Mouse (Mus musculus) bone marrow macrophage, adult 2 months (primary cell): ENCODE data around the gene Oscp1. TPM values are rescaled to one million over a fixed set of nuclear protein-coding genes. Genes with fewer than 3 reads are reported as not detected.

Experiments used
- H3K27ac ChIP-seq: 2 replicates; pipeline ENCODE4 v1.5.1; 2012; ENCODE audit warnings: low read depth, low read length; ENCODE audit not compliant: insufficient read depth
- H3K4me1 ChIP-seq: 2 replicates; pipeline ENCODE4 v1.6.1; 2012; ENCODE audit warnings: low read length; ENCODE audit not compliant: control insufficient read depth, insufficient read depth
- H3K4me3 ChIP-seq: 2 replicates; pipeline ENCODE4 v1.5.1; 2012; ENCODE audit warnings: mild to moderate bottlenecking, low read length, moderate library complexity; ENCODE audit not compliant: insufficient read depth
- CTCF ChIP-seq: IDR thresholded peaks from 2 replicates; pipeline ENCODE4 v1.5.1; 2012; ENCODE audit warnings: low read depth, mild to moderate bottlenecking, low read length, moderate library complexity
- POLR2A ChIP-seq: IDR thresholded peaks from 2 replicates; pipeline ENCODE4 v1.6.1; 2012; ENCODE audit warnings: mild to moderate bottlenecking, low read depth, low read length, borderline replicate concordance
- polyA plus RNA-seq: library from polyadenylated mRNA; stranded (reverse); fragments of >200 nt; gene quantifications from 2 replicates; pipeline ENCODE4 v1.2.4, GENCODE M21; 2012; ENCODE audit not compliant: missing spikeins, insufficient read depth, insufficient read length

The Oscp1 gene
- polyA plus RNA-seq, 1 experiment = 3.7 TPM

GRCm38 (mm10) chr4:126097711-126098253 lies 39.4 kb downstream of the Oscp1 start:
- Histone ChIP-seq H3K4me3 (no peak overlapping the region), H3K27ac (no peak overlapping the region), H3K4me1 (peaks cover 32% of the 10 kb centered on the region)
- TF ChIP-seq POLR2A = no peak
- TF ChIP-seq CTCF = no peak

GRCm38 (mm10) chr4:126099365-126099764 lies 41.0 kb downstream of the Oscp1 start:
- Histone ChIP-seq H3K4me3 (no peak overlapping the region), H3K4me1 (peaks cover 34% of the 10 kb centered on the region), H3K27ac (no peak overlapping the region)
- TF ChIP-seq CTCF (no peak), POLR2A (no peak)

- Histone ChIP-seq H3K4me3 (no peak overlapping the region), H3K27ac (no peak overlapping the region), H3K4me1 (peaks cover 41% of the 10 kb centered on the region)
- TF ChIP-seq POLR2A = no peak
Observed at GRCm38 (mm10) chr4:126100764-126101163, 42.4 kb downstream of the Oscp1 start.

- H3K4me1 ChIP-seq = peaks cover 41% of the 10 kb centered on the region
- peak overlapping the region; percentile 89 for H3K27ac ChIP-seq
- peak overlapping the region; percentile 52 for H3K4me3 ChIP-seq
- no peak for TF ChIP-seq POLR2A
- no peak for TF ChIP-seq CTCF
Observed at GRCm38 (mm10) chr4:126102061-126102841, 43.9 kb downstream of the Oscp1 start.

GRCm38 (mm10) chr4:126103057-126103581 lies 44.8 kb downstream of the Oscp1 start:
- peak overlapping the region; percentile 89 for H3K27ac ChIP-seq
- peaks cover 39% of the 10 kb centered on the region for H3K4me1 ChIP-seq
- no peak for TF ChIP-seq CTCF
- no peak for TF ChIP-seq POLR2A

GRCm38 (mm10) chr4:126103590-126104068 lies 45.3 kb downstream of the Oscp1 start, which contains the start of gene Stk40:
Stk40 (plus strand) TSS chr4:126103957.
- H3K4me3 ChIP-seq = peak within 1 kb of the TSS; percentile 66
- H3K27ac ChIP-seq = peak within 1 kb of the TSS; percentile 89
- TF ChIP-seq CTCF (no peak), POLR2A (no peak; the same call in 1 of the 2 replicates)
- H3K4me1 ChIP-seq = peaks cover 44% of the 10 kb centered on the region

More at GRCm38 (mm10) chr4:126103057-126103581, 44.8 kb downstream of the Oscp1 start:
- peak overlapping the region; percentile 60 for H3K4me3 ChIP-seq

GRCm38 (mm10) chr4:126104261-126105075 lies 46.1 kb downstream of the Oscp1 start:
- Histone ChIP-seq H3K27ac (no peak overlapping the region), H3K4me3 (peak overlapping the region; percentile 66), H3K4me1 (peaks cover 53% of the 10 kb centered on the region)
- TF ChIP-seq CTCF (no peak), POLR2A (no peak)

- TF ChIP-seq CTCF (no peak), POLR2A (no peak)
- no peak overlapping the region for H3K27ac ChIP-seq
- H3K4me3 ChIP-seq = no peak overlapping the region
Observed at GRCm38 (mm10) chr4:126105131-126105783, 46.9 kb downstream of the Oscp1 start.

GRCm38 (mm10) chr4:126108061-126108740 lies 49.8 kb downstream of the Oscp1 start:
- Histone ChIP-seq H3K4me3 (no peak overlapping the region), H3K4me1 (peaks cover 51% of the 10 kb centered on the region), H3K27ac (no peak overlapping the region)
- TF ChIP-seq POLR2A = no peak
- TF ChIP-seq CTCF = no peak

More at GRCm38 (mm10) chr4:126105131-126105783, 46.9 kb downstream of the Oscp1 start:
- H3K4me1 ChIP-seq = peaks cover 58% of the 10 kb centered on the region
